14 mouse cellular contexts compared by ENCODE assay signal in the genomic region with DNA sequence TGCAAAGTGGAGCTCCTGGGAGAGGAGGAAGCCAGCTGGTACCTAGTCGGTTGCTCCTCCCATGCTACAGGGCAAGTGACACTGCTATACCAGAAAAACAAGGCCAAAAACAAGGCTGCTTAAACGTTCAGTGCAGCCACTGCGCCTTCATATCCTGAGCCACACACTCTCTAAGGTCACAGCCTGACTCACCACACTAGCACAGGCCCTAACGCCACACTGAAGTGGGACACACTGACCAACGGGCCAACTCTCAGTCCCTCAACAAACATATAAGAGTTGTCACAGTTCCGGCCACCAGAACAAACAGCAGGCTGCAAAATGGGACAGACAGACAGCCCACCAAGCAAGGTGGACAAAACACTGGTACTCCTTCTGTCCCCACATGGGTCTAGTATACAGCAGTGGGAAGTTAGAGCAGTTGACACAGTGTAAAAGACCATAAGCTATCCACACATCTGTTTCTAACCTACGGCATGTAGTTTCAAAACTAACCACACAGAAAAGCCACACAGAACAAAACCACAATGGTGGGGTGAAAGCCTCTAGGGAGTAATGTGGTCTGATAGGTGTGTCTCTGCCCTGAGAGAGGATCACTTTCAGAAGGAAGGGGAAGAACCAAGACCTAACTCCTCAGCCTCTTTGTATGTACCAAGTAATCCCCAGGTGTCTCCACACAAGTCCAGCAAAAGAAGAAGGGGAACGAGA. TPM values are rescaled to one million over a fixed set of nuclear protein-coding genes. Genes with fewer than 3 reads are reported as not detected.
DNase-seq lines count a peak whose midpoint lies in the region; ATAC-seq and TF ChIP-seq lines count a peak whose summit lies in the region.
"Had no signal": no experiment of that assay in that cellular context is flagged by ENCODE, and none has a peak within 500 bp of the region (broad histone marks: within the 10 kb centered on the region; RNA-seq: fewer than 3 reads in every experiment).

No protein-coding gene starts in this region.

- peak; percentile 22 for DNase-seq in embryo, embryonic 11 days
- no peak for DNase-seq in embryo, embryonic 10.5 days (ENCODE audit: low spot score)
- no peak for DNase-seq in liver, postnatal 0 days
- no peak for DNase-seq in liver, embryonic 11.5 days (ENCODE audit: low spot score)
- peak; percentile 86 for DNase-seq in A20 (ENCODE audit: low read depth, low spot score)
- no peak for DNase-seq in lung, postnatal 36 days
- DNase-seq in left cerebral cortex, adult 18-20 months (ENCODE audit: low spot score in 2 of 2), result no peak
- DNase-seq: heart, adult 11 months; kidney, adult 11 months; right cerebral cortex, postnatal 14 days had no signal

- H3K4me3 ChIP-seq in liver, postnatal 0 days (ENCODE audit: low read depth, low read length), result no peak overlapping the region
- no peak overlapping the region for H3K4me3 ChIP-seq in liver, embryonic 11.5 days (ENCODE audit: low read depth, low read length)
- no peak overlapping the region for H3K4me3 ChIP-seq in hindbrain, embryonic 13.5 days
- H3K4me3 ChIP-seq: embryonic facial prominence, embryonic 15.5 days had no signal

- no peak for TF ChIP-seq CTCF in liver, postnatal 0 days (IDR thresholded peaks at IDR 0.05; ENCODE audit: low read depth)

- no peak overlapping the region for H3K4me2 ChIP-seq in liver, postnatal 0 days (ENCODE audit: low read depth, low read length)
- H3K4me2 ChIP-seq in liver, embryonic 11.5 days, result no peak overlapping the region
- H3K4me2 ChIP-seq in hindbrain, embryonic 13.5 days, result no peak overlapping the region
- H3K4me2 ChIP-seq: embryonic facial prominence, embryonic 15.5 days had no signal

- TF ChIP-seq EP300 in liver, postnatal 0 days (IDR thresholded peaks at IDR 0.05; ENCODE audit: low read depth), result no peak

- no peak overlapping the region for H3K9ac ChIP-seq in liver, postnatal 0 days (replicated peaks)
- no peak overlapping the region for H3K9ac ChIP-seq in liver, embryonic 11.5 days (ENCODE audit: low read depth, low read length)
- no peak overlapping the region for H3K9ac ChIP-seq in hindbrain, embryonic 13.5 days
- H3K9ac ChIP-seq: embryonic facial prominence, embryonic 15.5 days had no signal

- 39% methylated on average over 8 of the region's 8 CpGs for WGBS in liver, postnatal 0 days (ENCODE audit: insufficient replicate concordance)
- 70% methylated on average over 8 of the region's 8 CpGs for WGBS in liver, embryonic 11.5 days
- 71% methylated on average over 8 of the region's 8 CpGs for WGBS in hindbrain, embryonic 13.5 days

- H3K27me3 ChIP-seq in liver, postnatal 0 days (ENCODE audit: insufficient read depth, low read length), result no peaks in the 10 kb centered on the region
- no peaks in the 10 kb centered on the region for H3K27me3 ChIP-seq in liver, embryonic 11.5 days (replicated peaks; ENCODE audit: control insufficient read depth, insufficient read depth, low read length)
- peaks cover 6% of the 10 kb centered on the region; the same call in 1 of the 2 replicates for H3K27me3 ChIP-seq in hindbrain, embryonic 13.5 days
- H3K27me3 ChIP-seq: embryonic facial prominence, embryonic 15.5 days had no signal

- no peaks in the 10 kb centered on the region for H3K9me3 ChIP-seq in liver, postnatal 0 days (ENCODE audit: low read length)
- no peaks in the 10 kb centered on the region for H3K9me3 ChIP-seq in liver, embryonic 11.5 days (ENCODE audit: control insufficient read depth, low read length)
- H3K9me3 ChIP-seq in hindbrain, embryonic 13.5 days, result no peaks in the 10 kb centered on the region
- H3K9me3 ChIP-seq: embryonic facial prominence, embryonic 15.5 days had no signal

- H3K27ac ChIP-seq in liver, postnatal 0 days (ENCODE audit: low read depth), result no peak overlapping the region
- H3K27ac ChIP-seq in liver, embryonic 11.5 days (ENCODE audit: low read depth, low read length), result no peak overlapping the region
- H3K27ac ChIP-seq in hindbrain, embryonic 13.5 days, result 0 out of 2 replicates have a peak overlapping the region, but pooled peaks have one; percentile 52
- H3K27ac ChIP-seq: embryonic facial prominence, embryonic 15.5 days; macrophage had no signal

- ATAC-seq in liver, postnatal 0 days, result 0 out of 2 replicates have a peak, but pooled peaks have one; percentile 18
- no peak for ATAC-seq in liver, embryonic 11.5 days (replicated peaks; ENCODE audit: low FRiP score)
- no peak for ATAC-seq in hindbrain, embryonic 13.5 days (ENCODE audit: low FRiP score)
- ATAC-seq: activated CD4-positive, CD25-positive, alpha-beta regulatory T cell, adult 4 months had no signal

- H3K4me1 ChIP-seq in liver, postnatal 0 days (ENCODE audit: insufficient read depth), result peaks cover 33% of the 10 kb centered on the region
- peaks cover 9% of the 10 kb centered on the region; the same call in 1 of the 2 replicates for H3K4me1 ChIP-seq in liver, embryonic 11.5 days (replicated peaks; ENCODE audit: control insufficient read depth, insufficient read depth, low read length)
- peaks cover 40% of the 10 kb centered on the region for H3K4me1 ChIP-seq in hindbrain, embryonic 13.5 days (replicated peaks)

- no peaks in the 10 kb centered on the region for H3K36me3 ChIP-seq in liver, postnatal 0 days (replicated peaks; ENCODE audit: insufficient read depth, low read length)
- no peaks in the 10 kb centered on the region for H3K36me3 ChIP-seq in liver, embryonic 11.5 days (ENCODE audit: control insufficient read depth, insufficient read depth, low read length)
- no peaks in the 10 kb centered on the region for H3K36me3 ChIP-seq in hindbrain, embryonic 13.5 days
- H3K36me3 ChIP-seq: embryonic facial prominence, embryonic 15.5 days had no signal

RNA-seq across cellular contexts. Expression of gene Pdia5, which starts 6.0 kb away (rescaled TPM):
- 58.7 and 70.5 TPM in 2 replicates for polyA plus RNA-seq in liver, postnatal 0 days (2015; fragmentation: Nextera tagmentation; extraction: Ambion mirVana)
- polyA plus RNA-seq in liver, embryonic 11.5 days (2014; fragmentation: Nextera tagmentation; extraction: Ambion mirVana), result 22.6 and 24.6 TPM in 2 replicates
- polyA plus RNA-seq in hindbrain, embryonic 13.5 days (2015; fragmentation: Nextera tagmentation; extraction: Ambion mirVana), result 15.4 and 17.1 TPM in 2 replicates
- total RNA-seq in left cerebral cortex, adult 18-20 months (2021), result 1 to 10 TPM; 3.1 to 3.5 TPM
- polyA plus RNA-seq: activated CD4-positive, CD25-positive, alpha-beta regulatory T cell, adult 4 months had no signal

RNA-seq across cellular contexts. Expression of gene Sema5b, which starts 56.3 kb away (rescaled TPM):
- polyA plus RNA-seq in liver, postnatal 0 days (2015; fragmentation: Nextera tagmentation; extraction: Ambion mirVana), result 0.11 TPM in 2 replicates
- 0.88 and 1.4 TPM in 2 replicates for polyA plus RNA-seq in liver, embryonic 11.5 days (2014; fragmentation: Nextera tagmentation; extraction: Ambion mirVana)
- polyA plus RNA-seq in hindbrain, embryonic 13.5 days (2015; fragmentation: Nextera tagmentation; extraction: Ambion mirVana), result 26.2 and 29.3 TPM in 2 replicates
- 10 to 100 TPM; 12.7 to 16.0 TPM for total RNA-seq in left cerebral cortex, adult 18-20 months (2021)
- polyA plus RNA-seq: activated CD4-positive, CD25-positive, alpha-beta regulatory T cell, adult 4 months; macrophage had no signal

Comparison
In these comparisons a context has a peak if more than half of its experiments do, and no peak if none do; other contexts are left out.
1. DNase-seq: peak in embryo, embryonic 11 days (single experiment) and A20 (single experiment); none in embryo, embryonic 10.5 days (single experiment), liver, postnatal 0 days (single experiment), liver, embryonic 11.5 days (single experiment), lung, postnatal 36 days (single experiment) and left cerebral cortex, adult 18-20 months (0 of 2).
2. RNA of gene Sema5b, which starts 56.3 kb away (polyA plus RNA-seq): 26.2 to 29.3 TPM in hindbrain, embryonic 13.5 days; 0.88 to 1.4 TPM in liver, embryonic 11.5 days and 0.11 TPM in liver, postnatal 0 days; every median in the first group is over 10 times any median in the second.